Mouse (Mus musculus) T-helper 17 cell (primary cell): ENCODE data around the gene Pola2.

Source experiments
- in situ Hi-C, 2 experiments: fragments of 300-600 bp; cut with MboI, MseI; formaldehyde crosslinking; loops; 1 replicate in 1 of 2; 2 replicates in 1 of 2; pipeline ENCODE4 v1.15.1; 2025; ENCODE audit warnings: high pct_unique_total_duplicates in 2 of 2

The Pola2 gene

DNA sequence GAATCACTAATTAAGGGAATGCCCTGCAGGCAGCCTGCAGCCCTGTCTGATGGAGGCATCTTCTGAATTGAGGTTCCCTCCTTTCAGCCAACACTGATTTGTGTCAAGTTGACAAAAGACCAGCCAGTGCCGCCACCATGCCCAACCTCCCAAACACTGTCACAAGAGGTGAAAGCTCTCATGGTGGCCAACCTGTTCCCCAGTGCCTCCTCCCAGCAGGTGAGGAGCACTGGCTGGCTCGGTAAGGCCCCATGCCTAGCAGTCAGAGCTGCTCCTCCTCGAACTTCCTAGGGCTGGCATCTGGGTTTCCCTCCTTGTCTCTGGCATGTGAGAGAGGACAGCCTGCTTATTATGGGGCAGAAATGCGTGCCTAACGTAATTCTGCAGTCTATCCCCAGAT lies 24.3 kb downstream of the Pola2 start:
- in situ Hi-C loops: loop anchor here in 1 of 2 experiments (25.0 kb wide), 1 partner anchor 923 kb away; the partner anchor contains the start of gene Ccdc88b

DNA sequence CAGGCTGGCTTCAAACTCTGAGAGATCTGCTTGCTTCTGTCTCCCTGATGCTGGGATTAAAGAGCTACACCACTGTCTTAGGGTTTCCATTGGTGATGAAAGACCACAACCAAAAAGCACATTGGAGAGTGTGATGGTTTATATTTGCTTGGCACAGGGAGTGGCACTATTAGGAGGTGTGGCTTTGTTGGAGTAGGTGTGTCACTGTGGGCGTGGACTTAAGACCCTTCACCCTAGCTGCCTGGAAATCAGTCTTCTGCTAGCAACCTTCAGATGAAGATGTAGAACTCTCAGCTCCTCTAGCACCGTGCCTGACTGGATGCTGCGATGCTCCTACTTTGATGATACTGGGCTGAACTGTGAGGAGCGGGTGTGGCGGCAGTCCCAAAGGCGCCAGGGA lies 25.5 kb downstream of the Pola2 start:
- in situ Hi-C loops: loop anchor here in 1 of 2 experiments (25.0 kb wide), 1 partner anchor 924 kb away; the partner anchor contains the start of gene Ccdc88b

DNA sequence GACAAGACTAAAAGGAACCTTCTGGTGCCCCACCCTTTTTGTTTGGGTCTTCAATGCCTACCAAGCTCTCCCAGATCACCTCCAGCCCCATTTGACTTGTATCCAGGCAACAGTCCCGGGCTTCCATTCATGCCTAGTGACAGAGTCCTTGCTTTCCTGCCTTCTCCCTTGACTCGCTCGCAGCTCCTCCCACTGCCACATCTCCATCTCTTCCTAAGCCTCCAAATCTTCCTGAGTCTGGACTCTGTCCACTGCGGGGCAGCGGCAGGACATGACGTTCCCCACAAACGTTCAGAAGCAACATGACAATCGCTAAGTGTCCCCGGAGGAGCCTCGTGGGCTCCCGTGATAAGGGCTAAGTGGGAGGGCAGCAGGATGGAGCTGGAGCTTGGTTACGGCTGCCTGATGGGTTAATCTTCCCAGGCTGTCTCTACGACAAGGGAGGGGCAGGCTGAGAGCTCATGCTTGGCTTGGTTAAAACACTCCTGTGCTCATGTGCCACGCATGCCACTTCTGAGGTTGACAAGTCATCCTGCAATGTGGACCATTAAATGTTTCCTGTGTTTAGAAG lies 26.1 kb downstream of the Pola2 start:
- in situ Hi-C loops: loop anchor here in 1 of 2 experiments (25.0 kb wide), 1 partner anchor 924 kb away; the partner anchor contains the start of gene Ccdc88b

DNA sequence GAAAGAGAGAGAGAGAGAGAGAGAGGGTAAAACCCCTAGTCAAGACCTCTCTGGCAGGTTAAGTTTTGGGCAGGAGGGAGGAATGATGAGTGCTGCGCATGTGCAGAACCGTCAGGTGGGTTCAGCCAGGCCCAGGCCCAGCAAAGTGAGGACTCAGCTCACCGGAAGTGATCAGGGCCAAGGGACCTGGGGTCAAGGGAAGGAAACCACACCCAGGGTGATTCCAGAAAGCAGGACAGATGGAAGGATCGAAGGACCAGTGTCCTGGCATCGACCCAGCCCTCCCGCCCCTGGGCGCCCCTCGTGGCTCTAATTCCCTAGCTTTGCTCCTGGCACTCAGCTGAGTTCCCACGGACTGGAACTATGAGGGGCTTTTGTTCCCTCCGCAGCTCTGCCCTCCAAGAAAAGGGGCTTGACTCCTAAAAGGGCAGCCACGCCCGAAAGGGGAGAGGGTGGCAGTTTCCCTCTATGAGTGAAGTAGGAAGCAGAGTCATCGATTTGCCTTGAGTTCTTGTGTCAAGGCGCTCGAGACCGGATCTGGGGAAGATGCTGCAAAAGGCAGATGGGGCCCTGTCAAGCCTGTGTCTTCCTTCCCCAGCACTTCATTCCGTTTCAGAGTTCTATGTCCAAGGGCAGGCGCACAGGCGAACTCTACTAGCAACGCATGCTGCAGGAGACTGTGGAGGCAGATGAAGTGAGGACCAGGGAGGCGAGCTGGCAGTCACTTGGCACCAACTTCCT lies 26.7 kb downstream of the Pola2 start:
- in situ Hi-C loops: loop anchor here in 1 of 2 experiments (25.0 kb wide), 1 partner anchor 925 kb away; the partner anchor contains the start of gene Ccdc88b

DNA sequence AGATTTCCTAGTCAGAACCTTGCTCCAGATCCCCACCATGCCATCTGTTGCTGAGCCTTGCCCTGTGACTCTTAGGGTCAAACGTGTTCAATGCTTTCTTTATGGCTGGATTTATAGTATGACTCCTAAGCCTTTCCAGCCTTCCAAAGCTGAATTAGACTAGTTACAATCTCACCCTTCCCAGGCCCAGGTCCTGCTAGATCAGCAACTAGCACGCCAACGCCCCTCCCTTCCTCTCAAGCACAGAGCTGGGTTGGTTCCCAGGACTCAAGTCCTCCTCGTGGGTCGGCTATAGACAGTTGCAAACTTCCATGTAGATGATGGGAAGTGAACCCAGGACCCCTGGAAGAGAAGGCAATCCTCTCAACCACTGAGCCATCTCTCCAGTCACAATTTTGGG lies 28.3 kb downstream of the Pola2 start:
- in situ Hi-C loops: loop anchor here in 1 of 2 experiments (25.0 kb wide), 1 partner anchor 927 kb away; the partner anchor contains the start of gene Ccdc88b

- in situ Hi-C loops: loop anchor here in 1 of 2 experiments (25.0 kb wide), 1 partner anchor 927 kb away; the partner anchor contains the start of gene Ccdc88b
These were observed 28.7 kb downstream of the Pola2 start for GRCm38 (mm10) chr19:5935266-5935665.

DNA sequence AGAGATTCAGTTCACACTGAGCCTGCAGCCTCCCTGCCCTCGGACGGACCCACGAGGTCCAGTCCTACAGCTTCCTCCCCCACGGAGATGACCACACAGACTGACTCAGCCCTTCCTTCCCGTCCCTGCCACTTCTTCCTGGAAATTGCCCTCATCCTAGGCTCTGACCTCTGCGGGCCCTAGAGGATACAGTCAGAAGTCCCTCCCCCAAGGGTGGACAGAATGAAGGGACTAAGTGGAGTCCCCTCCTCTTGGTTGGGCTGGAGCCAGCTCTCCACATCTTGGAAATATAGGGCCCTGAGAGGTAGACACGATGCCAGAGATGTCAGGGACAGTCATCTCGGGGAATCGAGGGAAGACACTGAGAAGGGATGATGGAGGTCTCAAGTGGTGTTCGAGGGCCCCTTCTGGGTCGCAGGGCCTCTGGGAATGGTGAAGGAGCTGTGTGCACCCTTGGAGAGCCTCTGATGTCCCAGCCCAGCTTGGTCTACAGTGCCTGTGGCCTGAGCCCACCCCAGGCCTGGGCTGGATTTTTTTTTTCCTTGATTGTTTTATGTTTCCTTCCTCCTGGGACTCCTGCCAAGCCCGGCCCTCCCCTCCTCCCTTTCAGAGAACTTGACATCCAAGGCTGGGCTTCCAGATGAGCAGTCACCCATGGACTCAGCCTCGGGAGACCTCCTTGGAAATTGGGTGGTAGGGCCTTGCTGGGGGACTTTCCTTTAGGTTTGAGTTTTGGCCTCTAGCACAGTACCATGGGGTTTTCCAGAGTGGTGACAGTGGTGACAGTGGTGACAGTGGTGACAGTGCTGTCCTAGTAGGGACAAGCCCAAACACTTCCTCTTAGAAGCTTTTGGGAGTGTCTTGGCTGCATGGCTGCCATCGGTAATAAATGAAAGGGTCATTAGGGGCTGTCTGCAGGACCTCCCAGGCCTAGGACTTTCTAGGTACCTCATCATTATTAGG lies 34.1 kb downstream of the Pola2 start:
- in situ Hi-C loops: loop anchor here in 1 of 2 experiments (25.0 kb wide), 1 partner anchor 932 kb away; the partner anchor contains the start of gene Ccdc88b

- in situ Hi-C loops: loop anchor here in 1 of 2 experiments (25.0 kb wide), 1 partner anchor 934 kb away; the partner anchor contains the start of gene Ccdc88b
These were observed 35.5 kb downstream of the Pola2 start for GRCm38 (mm10) chr19:5928546-5928945.

GRCm38 (mm10) chr19:5928104-5928503 lies 35.9 kb downstream of the Pola2 start:
- in situ Hi-C loops: loop anchor here in 1 of 2 experiments (25.0 kb wide), 1 partner anchor 934 kb away; the partner anchor contains the start of gene Ccdc88b

DNA sequence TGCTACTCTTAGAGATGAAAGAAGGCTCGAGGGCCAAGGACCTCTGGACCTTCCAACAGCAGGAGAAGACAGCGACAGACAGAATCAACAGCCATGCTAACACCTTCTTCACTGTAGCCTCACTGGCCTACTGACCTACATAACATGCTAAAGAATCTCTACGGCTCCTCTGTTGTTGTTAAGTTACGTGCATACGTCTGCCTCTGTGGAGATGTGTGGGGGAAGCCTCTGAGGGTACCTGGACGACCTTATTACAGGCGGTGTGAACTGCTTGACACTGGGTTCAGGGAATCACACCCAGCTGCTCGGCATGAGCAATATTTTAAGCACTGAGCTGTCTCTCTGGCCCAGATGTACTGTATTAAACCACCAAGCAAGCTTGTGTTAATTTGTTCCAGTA lies 36.5 kb downstream of the Pola2 start:
- in situ Hi-C loops: loop anchor here in 1 of 2 experiments (25.0 kb wide), 1 partner anchor 935 kb away; the partner anchor contains the start of gene Ccdc88b

GRCm38 (mm10) chr19:5927026-5927425 lies 37.0 kb downstream of the Pola2 start:
- in situ Hi-C loops: loop anchor here in 1 of 2 experiments (25.0 kb wide), 1 partner anchor 935 kb away; the partner anchor contains the start of gene Ccdc88b

- in situ Hi-C loops: loop anchor here in 1 of 2 experiments (25.0 kb wide), 1 partner anchor 937 kb away; the partner anchor contains the start of gene Ccdc88b
These were observed 38.6 kb downstream of the Pola2 start for GRCm38 (mm10) chr19:5925311-5925855.

DNA sequence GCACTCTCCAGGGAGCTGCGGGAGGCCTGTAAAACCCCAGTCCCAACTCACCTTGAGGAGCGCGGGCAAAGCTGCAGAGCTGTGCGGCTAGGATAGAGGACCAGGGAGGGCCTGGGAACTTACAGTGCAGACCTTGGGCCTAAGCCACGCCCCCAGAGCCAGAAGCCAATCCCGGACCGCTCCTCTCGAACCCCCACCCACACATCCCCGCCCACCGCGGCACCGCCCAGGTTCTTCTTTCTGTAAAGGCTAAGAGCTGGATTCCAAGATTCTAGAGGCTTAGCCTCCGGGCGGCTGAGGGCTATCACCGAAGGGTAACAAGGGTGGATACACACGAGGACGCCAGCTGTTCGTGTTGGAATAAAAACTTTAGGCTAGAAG lies 39.3 kb downstream of the Pola2 start, which contains the start of gene Cdc42ep2:
Gene Cdc42ep2 (minus strand): TSS at position 104 of the 381 bp plus-strand sequence.
- in situ Hi-C loops: loop anchor here (5.0 to 25.0 kb wide), 3 partner anchors 33 to 938 kb away; partner anchors contain the start of genes Capn1 (in 1 of the 2) and Ccdc88b (in 1 of the 2)

- in situ Hi-C loops: loop anchor here (5.0 kb wide), 2 partner anchors 33 to 93 kb away; partner anchors contain the start of gene Capn1 (in 1 of the 2)
These were observed 39.9 kb downstream of the Pola2 start for GRCm38 (mm10) chr19:5923990-5924712.

- in situ Hi-C loops: loop anchor here (5.0 kb wide), 2 partner anchors 34 to 94 kb away; partner anchors contain the start of gene Capn1 (in 1 of the 2)
These were observed 41.0 kb downstream of the Pola2 start for GRCm38 (mm10) chr19:5922963-5923362.

DNA sequence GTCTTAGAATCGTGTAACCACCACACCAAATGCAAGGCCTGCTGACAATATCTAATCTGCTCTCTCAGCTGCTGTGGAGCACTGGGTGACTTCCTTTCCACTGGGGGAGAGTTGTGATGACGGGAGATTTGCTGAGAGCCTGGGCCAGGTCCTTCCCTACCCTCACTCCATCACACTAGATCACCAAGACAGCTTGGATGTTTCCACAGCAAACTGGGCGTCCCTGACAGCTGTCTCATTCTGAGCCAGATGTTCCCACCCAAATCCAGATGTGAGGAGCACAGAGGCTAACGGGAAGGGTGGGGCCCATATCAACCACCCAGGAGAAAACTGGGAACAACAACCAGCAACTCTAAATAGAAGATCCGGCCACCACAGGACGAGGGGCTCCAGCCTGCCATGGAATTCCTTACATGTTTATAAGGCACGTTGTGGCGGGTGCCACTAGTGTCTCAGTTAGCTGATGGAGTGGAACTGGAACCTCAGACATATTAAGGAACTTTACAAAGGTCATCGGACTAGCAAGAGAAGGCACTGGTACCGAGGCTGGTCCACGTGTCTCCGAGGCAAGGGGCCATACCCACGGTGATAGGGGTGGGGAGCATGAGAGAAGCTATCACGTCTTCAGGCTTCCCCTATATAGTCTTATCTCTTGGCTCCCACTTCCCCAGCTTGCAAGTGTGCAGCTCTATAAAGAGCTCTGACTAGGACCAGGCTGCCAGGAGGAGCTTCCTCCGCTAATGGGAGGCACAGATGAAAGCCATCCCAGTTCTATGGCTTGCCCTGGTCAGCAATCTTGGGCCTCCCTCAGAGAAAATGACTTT lies 41.7 kb downstream of the Pola2 start:
- in situ Hi-C loops: loop anchor here (5.0 kb wide), 2 partner anchors 35 to 95 kb away; partner anchors contain the start of gene Capn1 (in 1 of the 2)

DNA sequence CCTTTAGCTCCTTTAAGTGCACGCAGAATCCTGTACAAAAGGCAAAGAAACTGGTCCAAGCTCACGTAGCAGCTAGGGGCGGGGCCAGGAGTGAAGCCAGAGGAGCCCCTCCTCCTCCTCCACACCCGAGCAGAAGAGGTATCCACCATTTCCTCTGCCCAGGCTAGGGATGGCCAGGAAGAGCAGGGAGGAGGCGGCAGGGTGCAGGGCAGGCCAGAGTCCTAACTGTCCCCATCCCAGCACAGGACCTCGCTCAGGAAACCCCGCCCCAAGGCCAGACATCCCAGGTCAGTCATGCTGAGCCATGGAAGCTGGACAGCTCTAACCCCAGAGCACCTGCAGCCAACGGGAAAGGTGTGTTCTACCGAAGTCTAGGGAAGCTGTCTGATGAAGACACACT lies 42.3 kb downstream of the Pola2 start:
- in situ Hi-C loops: loop anchor here (5.0 kb wide), 2 partner anchors 36 to 96 kb away; partner anchors contain the start of gene Capn1 (in 1 of the 2)

- in situ Hi-C loops: no loop called here
These were observed 50.8 kb downstream of the Pola2 start, which contains the start of gene Dpf2 for GRCm38 (mm10) chr19:5913007-5913719. Gene Dpf2, minus strand, starts transcription at chr19:5913010.
